Mouse (Mus musculus): ENCODE data around the gene C5ar1.
A peak's percentile ranks its signal among the peaks of the same experiment; 100 is the strongest.
"Not testable (repeated sequence)": the region's sequence is repeated elsewhere in the genome, so short reads cannot be mapped to it uniquely, and the experiment has no call there.

C5ar1 gene

GRCm38 (mm10) chr7:16274922-16275890 lies 15.9 kb upstream of the C5ar1 start:
- DNase-seq (ENCODE audit: low spot score) = no peak

GRCm38 (mm10) chr7:16273766-16274140 lies 14.4 kb upstream of the C5ar1 start:
- DNase-seq (ENCODE audit: low spot score) = no peak

DNA sequence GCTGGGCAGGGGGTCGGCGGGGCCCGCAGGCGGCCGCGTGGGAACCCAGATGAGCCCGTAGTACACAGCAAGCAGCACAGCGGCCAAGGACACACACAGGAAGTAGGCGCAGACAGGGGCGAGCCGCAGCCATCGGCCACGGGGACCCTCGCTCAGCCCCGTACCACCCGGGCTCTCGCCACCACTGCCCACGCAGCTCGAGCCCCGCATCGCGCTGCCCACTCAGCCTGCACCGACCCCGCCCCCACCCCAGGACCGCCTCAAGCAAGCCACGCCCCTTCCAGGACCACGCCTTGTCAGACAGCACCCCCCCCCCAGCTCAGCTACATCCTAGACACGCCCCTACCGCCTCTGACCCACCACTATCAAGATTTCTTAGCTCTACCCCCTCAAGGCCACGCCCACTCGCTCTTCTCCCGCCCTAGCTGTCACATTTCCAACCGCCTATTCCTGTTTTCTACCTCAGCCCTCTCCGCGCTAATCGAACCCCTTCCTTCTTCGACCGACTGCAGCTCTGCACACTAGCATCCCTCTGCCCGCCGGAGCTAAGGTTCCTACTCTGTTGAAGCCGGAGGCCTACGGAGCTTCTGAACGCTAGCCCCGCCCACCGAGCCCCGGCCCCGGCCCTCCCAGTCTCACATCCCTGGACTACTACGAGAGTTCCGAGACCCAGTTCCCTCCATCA lies 13.9 kb upstream of the C5ar1 start, which contains the start of gene Inafm1:
Gene Inafm1 (minus strand): TSS at position 537 of the 685 bp plus-strand sequence.
- peak; percentile 92 for DNase-seq (ENCODE audit: low spot score)

DNA sequence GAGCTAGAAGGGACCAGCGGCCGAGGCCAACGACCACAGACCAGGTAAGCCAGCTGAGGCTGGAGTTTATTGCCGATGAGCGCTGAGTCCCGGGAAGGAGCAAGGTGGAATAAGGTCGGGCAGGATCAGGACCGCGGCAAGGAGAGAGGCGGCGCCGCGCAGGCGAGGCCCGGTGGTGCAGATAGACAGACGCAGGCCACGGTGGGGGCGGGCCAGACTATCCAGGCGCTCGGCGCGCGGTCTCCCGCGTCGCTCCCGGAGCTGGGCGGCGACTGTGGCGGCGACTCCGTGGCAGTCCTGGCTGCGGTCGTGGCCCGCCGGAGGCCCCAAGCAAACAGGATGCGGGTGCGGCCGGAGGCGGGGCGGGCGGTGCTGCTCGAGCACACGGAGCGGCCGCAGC lies 13.3 kb upstream of the C5ar1 start:
- peak; percentile 82 for DNase-seq (ENCODE audit: low spot score)

DNA sequence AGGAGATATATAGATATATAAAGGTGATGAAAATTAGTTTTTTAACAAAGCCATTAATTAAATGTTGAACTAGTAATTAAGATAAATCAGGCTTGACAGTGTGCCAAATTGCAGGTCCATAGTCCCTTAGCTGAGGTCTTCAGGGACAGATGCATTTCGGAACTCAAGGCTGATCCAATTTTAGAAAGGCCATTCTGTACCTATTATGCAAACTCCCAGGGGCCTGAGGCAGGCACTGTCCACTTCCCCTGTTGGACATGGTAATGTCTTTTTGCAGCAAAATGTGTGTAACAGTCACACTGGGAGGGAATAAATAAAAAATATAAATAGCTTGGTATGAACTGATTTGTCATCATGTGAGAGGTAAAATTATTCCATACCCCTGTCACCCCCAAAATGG lies 11.8 kb upstream of the C5ar1 start:
- no peak for DNase-seq (ENCODE audit: low spot score)

DNA sequence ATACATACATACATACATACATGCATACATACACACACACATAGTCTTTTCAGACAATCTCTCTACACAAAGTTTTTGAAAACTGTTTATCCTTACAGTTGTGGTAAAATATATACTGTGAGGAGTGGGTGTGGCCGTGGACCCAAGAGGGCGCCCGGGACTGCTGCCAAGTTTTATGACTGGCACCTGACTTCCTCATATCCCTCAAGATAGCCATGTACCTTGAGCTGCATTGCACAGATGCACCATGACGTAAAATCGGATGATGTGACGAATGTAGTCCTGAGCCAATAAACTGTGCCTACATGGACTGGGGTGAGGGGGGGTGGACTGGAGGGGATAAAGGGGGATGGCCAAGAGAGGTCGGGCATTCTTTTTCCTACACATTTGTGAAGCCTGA lies 7.3 kb upstream of the C5ar1 start:
- DNase-seq (ENCODE audit: low spot score) = not testable (repeated sequence)

- no peak for DNase-seq (ENCODE audit: low spot score)
Observed at GRCm38 (mm10) chr7:16265856-16266255, 6.5 kb upstream of the C5ar1 start.

DNA sequence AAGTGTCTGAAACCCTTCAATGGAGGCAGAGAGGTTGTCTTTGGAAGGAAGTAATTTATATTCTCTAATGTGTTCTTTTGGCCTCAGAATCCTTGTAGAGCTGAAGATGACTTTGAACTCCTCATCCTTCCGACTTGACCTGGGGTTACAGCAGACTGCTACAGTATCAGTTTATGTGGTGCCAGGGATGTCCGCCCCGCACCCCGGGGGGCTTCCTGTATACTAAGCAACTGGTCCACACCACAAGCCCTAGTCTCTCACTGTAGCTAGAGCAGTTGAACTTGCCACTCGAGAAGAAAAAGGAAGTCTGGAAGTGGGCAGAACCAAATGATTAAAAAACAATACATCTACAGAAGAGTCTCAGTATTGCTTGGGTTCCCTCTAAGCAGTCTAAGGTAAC lies 4.5 kb upstream of the C5ar1 start:
- no peak for DNase-seq (ENCODE audit: low spot score)

GRCm38 (mm10) chr7:16263015-16263787 lies 3.9 kb upstream of the C5ar1 start:
- peak; percentile 89 for DNase-seq (ENCODE audit: low spot score)

GRCm38 (mm10) chr7:16261097-16261496 lies 1.8 kb upstream of the C5ar1 start:
- no peak for DNase-seq (ENCODE audit: low spot score)

GRCm38 (mm10) chr7:16257830-16258229 lies 1.5 kb downstream of the C5ar1 start:
- no peak for DNase-seq (ENCODE audit: low spot score)

GRCm38 (mm10) chr7:16255963-16256362 lies 3.4 kb downstream of the C5ar1 start:
- not testable (repeated sequence) for DNase-seq (ENCODE audit: low spot score)

DNA sequence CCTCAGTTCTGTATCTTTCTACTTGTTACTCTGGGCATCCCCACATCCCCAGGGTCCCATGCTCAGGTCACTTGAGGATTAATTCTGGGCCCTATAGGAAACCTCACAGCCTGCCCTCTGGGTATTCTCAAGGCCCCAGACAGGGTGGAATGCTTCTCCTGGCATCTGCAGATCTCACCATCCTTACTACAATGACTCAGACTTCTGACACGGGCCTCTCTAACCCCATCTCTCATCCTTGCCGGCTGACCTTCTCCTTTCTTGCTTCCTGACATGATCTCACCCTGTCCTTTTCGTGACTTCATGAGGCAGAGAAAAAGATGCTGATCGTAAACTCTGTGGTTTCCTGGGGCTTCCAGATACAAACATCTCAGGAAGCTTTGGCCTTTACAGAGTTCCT lies 5.1 kb downstream of the C5ar1 start:
- no peak for DNase-seq (ENCODE audit: low spot score)

- no peak for DNase-seq (ENCODE audit: low spot score)
Observed at GRCm38 (mm10) chr7:16250687-16251086, 8.7 kb downstream of the C5ar1 start.

DNA sequence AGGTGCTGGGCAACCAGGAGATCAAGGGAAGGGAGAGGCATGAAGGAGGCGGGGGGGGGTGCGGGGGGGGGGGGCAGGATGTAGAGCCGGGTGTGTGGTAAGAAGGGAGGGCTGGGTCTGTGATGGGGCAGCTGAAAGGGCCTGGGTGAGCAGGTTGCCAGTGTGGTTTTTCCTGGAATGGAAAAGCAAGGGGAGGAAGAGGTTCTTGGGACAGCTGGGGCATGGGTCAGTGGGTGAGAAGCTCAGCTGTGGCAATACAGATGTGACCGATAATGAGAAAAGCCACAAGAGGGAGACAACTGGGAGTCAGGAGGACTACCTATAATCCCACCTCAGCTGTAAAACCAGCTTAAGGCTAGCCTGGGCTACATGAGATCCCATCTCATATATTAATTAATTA lies 13.4 kb downstream of the C5ar1 start:
- no peak for DNase-seq (ENCODE audit: low spot score)

DNA sequence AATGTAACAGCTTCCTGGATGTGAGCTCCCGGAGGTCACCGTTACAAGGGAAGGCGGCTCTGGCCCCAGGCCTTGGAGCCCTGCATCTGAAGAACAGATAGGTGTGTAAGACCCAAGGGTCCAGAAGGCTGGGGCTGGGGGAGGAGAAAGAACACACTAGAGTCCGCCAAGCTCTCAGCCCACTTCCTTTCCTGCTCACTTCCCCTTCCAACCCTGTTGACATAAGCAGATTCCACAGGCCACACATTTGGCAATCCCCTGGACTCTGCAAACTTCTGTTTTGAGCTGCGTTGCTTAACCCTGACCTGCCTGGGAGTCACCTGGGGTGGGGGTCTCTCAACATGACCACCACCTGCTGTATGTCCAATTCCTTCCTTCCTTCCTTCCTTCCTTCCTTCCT lies 15.3 kb downstream of the C5ar1 start, which contains the start of gene C5ar2:
Gene C5ar2 (minus strand): TSS at position 88 of the 400 bp plus-strand sequence.
- DNase-seq (ENCODE audit: low spot score) = no peak

DNA sequence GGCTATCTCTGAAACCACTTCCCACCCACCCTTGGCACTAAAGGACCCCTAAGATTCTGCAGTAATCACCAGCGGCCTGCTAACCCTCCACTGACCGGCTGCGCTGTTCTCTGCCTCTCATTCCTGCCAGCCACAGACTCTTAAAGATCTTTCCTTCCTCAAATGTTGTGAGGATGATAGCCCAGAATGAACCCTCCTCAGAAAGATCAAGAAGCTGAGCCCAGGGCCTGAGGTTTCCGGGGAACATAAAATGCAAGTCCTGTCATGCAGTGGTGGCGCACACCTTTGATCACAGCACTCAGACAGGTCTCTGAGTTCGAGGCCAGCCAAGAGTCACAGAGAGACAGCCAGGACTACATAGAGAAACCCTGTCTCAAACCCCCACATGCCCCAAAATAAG lies 17.1 kb downstream of the C5ar1 start:
- no peak for DNase-seq (ENCODE audit: low spot score)

- no peak for DNase-seq (ENCODE audit: low spot score)
Observed at GRCm38 (mm10) chr7:16241787-16242186, 17.6 kb downstream of the C5ar1 start.

DNA sequence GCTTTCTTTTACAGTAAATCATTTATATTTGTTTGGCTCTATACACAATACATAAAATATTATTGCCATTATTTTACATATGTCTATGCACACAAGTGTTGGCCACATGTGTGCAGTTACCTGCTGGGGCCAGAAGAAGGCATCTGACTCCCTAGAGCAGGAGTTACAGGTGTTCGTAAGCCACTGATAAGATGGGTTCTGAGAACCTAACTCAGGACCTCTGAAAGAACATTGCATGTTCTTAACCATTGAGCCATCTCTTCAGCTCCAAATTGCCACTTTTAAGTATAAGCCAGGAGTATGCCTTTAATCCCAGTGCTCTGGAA lies 18.4 kb downstream of the C5ar1 start:
- DNase-seq (ENCODE audit: low spot score) = no peak

DNA sequence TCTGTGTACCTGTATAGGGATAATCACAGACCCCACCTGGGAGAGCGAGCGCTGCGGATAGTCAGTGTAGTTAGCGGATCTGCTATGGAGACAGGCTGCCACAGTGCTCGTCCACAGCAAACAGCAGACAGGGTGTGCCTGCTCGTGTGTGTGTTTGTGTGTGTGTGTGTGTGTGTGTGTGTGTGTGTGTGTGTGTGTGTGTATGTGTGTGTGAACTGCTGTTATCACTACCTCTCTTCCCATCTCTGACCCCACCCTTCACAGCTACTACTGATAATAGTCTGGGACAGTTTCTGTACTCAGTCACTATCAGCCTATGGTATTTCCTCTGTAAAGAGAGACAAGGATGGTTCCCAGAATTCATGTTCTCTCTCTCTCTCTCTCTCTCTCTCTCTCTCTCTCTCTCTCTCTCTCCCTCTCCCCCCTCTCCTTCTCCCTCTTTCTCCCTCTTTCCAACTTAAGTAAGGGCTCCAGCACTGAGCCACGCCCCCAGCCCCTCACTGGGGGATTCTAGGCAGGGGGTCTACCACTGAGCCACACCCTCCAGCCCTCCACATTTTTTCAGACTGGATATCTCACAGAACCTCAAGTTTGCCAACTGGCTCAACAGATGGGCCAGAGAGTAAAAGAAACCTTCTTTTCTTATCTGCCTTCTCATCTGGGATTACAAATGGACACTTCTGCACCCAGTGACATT lies 18.9 kb downstream of the C5ar1 start:
- DNase-seq (ENCODE audit: low spot score) = no peak

- DNase-seq (ENCODE audit: low spot score) = no peak
Observed at GRCm38 (mm10) chr7:16239554-16239997, 19.8 kb downstream of the C5ar1 start.

DNA sequence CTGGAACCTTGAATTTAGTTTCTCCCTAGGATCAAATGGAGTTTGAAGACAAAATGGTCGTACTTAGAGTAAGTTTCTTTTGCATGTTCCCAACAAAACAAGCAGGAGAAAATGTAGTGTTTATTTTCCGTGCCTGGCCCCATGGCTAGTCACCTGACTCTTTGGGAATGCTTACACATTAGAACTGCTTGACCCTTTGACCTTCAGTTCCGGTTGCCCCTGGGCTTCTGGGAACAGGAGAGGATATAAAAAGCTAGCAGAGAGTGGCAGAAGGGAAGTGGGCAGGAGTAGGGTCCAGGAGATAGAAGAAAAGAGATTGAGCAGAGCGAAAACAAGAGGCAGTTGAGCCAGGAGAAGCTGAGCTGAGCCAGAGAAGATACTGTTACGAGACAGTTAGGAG lies 29.5 kb downstream of the C5ar1 start:
- no peak for DNase-seq (ENCODE audit: low spot score)

All from testis, postnatal 10 days (tissue).